Mouse (Mus musculus): ENCODE results near the gene Mpp2.

DNA sequence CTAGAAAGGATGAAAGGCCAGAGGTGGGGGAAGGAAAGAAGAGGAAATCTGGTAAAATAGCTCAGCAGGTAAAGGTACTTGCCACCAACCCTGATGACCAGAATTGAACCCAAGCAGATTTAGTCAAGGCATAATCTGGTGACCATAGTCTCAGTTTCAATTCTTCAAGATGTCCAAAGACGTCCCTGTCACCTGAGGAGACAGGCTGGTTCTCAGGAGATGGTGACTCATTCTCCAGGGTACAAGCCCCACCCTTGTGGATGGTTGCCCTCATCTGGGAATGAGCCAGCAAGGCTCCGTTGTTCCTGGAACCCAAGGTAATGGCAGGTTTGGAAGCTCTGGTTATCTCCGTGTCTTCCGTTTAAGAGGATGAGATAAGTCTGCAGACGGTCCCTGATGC is 23.3 kb upstream of the Mpp2 start:
- TF ChIP-seq CTCF (IDR thresholded peaks at IDR 0.05; ENCODE audit: extremely low read depth, insufficient read depth, insufficient read length, insufficient replicate concordance) (no peak), POLR2A (IDR thresholded peaks at IDR 0.05; ENCODE audit: low read depth, low read length) (no peak)

Measured in spleen, adult 2 months (tissue).